Mouse (Mus musculus): Measurements from ENCODE around the gene Ninj1. TPM values are rescaled to one million over a fixed set of nuclear protein-coding genes. Genes with fewer than 3 reads are reported as not detected.

Gene Ninj1
- polyA plus RNA-seq, 1 experiment = 1,000 TPM

DNA sequence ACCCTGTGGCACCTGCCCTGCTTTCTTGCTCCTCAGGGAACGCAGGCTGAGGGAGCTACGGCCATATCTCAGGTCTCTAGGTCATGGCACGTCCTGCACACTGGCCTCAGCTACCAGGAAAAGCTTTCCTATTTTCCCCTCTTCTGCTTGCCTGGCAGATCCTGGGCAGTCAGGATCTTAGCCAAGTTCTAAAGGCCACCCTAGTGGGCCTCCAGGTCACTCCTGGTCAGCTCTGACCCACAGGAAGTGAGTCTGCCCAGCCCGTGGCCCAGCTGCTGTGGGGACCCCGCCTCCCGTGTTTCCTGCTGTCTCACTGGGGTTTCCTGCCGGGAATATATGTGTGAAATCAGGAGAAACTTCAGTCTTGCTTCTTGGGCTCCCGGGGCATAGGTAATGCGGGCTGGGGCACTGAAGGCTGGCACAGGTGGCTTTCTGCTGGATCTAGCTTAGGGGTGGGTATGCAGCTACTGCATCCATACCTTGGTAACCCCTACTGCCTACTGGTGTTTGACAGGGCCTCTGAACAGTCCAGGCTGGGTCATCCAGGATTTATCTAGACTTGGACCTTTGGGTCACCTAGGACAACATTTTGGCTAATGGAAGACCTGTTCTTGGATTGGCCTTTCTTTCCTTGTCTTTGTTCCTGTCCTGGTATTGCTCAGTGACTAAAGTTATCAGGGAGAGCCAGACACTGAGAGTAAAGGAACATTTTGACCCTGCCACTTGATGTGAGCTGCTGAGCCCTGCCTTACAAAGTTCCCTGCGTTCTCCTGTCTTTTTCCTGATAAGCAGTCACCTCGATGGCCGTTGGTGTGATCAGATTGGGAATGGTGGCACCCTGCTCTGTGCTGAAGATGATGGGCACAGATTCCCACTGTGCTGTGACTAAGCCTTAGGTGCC lies 2.9 kb downstream of the Ninj1 start:
- no peaks in the 10 kb centered on the region for H3K36me3 ChIP-seq (ENCODE audit: control insufficient read depth, insufficient read depth, low read length)
- 15% methylated on average over 12 of the region's 12 CpGs for WGBS
- peak overlapping the region; percentile 88 for H3K27ac ChIP-seq (ENCODE audit: insufficient read depth, low read depth, low read length)
- DNase-seq = peak; percentile 94
- peaks cover 48% of the 10 kb centered on the region for H3K4me1 ChIP-seq (ENCODE audit: control insufficient read depth, insufficient read depth, low read length)
- H3K4me3 ChIP-seq (ENCODE audit: insufficient read depth, low read depth, low read length) = no peak overlapping the region
- no peaks in the 10 kb centered on the region for H3K27me3 ChIP-seq (replicated peaks; ENCODE audit: control insufficient read depth, insufficient read depth, low read length)
- TF ChIP-seq POLR2A (IDR thresholded peaks at IDR 0.05; ENCODE audit: low read depth, low read length) (no peak), CTCF (conservative IDR thresholded peaks at IDR 0.05; ENCODE audit: insufficient read depth, insufficient read length, low read depth, low read length) (no peak)

DNA sequence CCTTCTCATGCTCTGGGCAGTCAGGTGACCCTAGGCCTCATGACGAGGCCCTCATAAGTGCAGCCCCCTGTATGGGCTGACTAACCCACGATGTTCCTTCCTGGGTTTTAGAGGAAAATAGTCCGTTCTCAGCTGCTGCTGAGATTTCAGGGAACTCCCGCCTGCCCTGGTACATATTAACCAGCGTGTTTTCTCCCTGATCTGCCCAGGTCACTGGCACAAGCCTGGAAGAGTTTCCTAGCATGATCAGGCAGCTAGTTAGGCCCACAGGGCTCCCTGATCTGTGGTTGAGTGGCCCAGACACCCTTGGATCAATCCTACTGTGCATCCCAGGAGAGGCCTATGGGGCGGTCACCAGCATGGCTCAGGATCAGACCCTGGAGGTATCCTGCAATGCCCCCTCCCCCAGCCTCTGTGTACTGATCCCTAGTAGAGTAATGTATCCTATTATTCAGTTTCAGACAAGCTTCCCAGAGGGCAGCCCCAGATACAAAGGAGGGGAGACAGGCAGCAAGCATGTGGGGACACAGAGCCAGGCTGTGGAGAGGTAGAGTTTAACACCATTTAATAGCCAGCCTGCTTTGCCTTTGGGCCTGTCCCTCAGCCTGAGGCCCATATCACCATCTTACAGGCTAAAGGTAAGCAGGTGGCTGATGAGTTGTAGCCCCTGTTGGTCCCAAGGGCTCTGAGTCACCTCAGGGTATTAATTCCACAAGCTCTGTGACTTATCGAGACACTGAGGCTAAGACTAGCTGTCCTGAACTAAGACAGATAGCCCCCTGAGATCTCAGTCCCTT lies 3.8 kb downstream of the Ninj1 start:
- TF ChIP-seq POLR2A (IDR thresholded peaks at IDR 0.05; ENCODE audit: low read depth, low read length) (no peak), CTCF (conservative IDR thresholded peaks at IDR 0.05; ENCODE audit: insufficient read depth, insufficient read length, low read depth, low read length) (no peak)
- Histone ChIP-seq H3K27me3 (replicated peaks; ENCODE audit: control insufficient read depth, insufficient read depth, low read length) (no peaks in the 10 kb centered on the region), H3K27ac (ENCODE audit: insufficient read depth, low read depth, low read length) (peak overlapping the region; percentile 88), H3K4me3 (ENCODE audit: insufficient read depth, low read depth, low read length) (no peak overlapping the region), H3K36me3 (ENCODE audit: control insufficient read depth, insufficient read depth, low read length) (no peaks in the 10 kb centered on the region), H3K4me1 (ENCODE audit: control insufficient read depth, insufficient read depth, low read length) (peaks cover 48% of the 10 kb centered on the region)
- WGBS = 31% methylated on average over 7 of the region's 7 CpGs
- DNase-seq = peak; percentile 92

DNA sequence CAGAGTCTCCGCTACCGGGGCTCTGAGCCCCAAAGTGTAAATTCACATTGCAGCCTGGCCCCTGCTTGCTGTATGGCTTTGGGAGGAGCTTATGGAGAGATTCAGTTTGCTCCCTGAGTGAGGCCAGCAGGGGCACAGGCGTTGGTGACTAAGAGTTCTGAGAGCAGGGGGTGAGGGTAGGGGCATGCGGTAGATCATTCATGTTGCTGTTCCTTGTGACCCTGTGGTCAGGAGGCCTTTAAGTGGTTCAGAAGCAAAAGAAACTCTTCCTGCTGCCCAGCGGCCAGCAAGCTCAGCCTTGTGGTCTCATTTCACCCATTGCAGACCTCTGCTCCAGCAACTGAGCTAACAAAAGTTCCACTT lies 4.4 kb downstream of the Ninj1 start:
- no peaks in the 10 kb centered on the region for H3K36me3 ChIP-seq (ENCODE audit: control insufficient read depth, insufficient read depth, low read length)

DNA sequence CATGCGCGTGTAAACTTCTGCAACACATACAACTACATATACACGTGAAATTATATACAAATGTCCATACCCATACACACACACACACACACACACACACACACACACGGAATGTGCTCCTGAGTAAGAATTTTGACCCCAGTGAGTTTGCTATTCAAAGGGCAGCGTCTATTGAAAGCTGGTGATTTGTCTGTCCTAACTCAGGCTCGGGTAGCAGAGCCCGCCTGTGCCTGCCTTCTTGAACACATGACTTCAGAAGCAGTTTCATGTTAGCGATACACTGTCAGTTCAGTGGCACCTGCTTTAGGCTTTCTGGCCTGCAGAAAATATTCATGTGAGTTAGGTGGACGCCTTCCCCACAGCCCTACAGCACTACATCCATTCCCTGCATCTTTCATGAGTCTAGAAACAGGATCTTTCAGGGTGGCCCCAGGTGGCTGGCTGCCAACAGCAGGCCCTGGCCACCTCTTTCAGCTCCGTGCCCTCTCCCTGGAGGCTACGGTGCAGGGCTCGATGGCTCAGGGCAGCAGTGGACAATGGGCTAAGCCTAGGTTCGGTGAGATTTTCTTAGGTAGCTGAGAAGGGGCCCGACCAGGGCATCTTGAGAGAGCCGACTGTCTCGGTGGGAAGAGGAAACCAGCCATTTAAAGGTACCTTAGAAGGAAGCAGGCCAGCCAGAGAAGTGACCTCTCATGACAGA lies 5.0 kb downstream of the Ninj1 start:
- DNase-seq = peak; percentile 52
- Histone ChIP-seq H3K27me3 (replicated peaks; ENCODE audit: control insufficient read depth, insufficient read depth, low read length) (no peaks in the 10 kb centered on the region), H3K4me3 (ENCODE audit: insufficient read depth, low read depth, low read length) (no peak overlapping the region), H3K27ac (ENCODE audit: insufficient read depth, low read depth, low read length) (peak overlapping the region; percentile 88), H3K4me1 (ENCODE audit: control insufficient read depth, insufficient read depth, low read length) (peaks cover 39% of the 10 kb centered on the region), H3K36me3 (ENCODE audit: control insufficient read depth, insufficient read depth, low read length) (no peaks in the 10 kb centered on the region)
- no peak for TF ChIP-seq POLR2A (IDR thresholded peaks at IDR 0.05; ENCODE audit: low read depth, low read length)
- 31% methylated on average over 16 of the region's 16 CpGs for whole genome bisulfite sequencing

More for the DNA sequence above, 4.4 kb downstream of the Ninj1 start:
- Histone ChIP-seq H3K27ac (ENCODE audit: insufficient read depth, low read depth, low read length) (peak overlapping the region; percentile 88), H3K4me1 (ENCODE audit: control insufficient read depth, insufficient read depth, low read length) (peaks cover 44% of the 10 kb centered on the region), H3K4me3 (ENCODE audit: insufficient read depth, low read depth, low read length) (no peak overlapping the region), H3K27me3 (replicated peaks; ENCODE audit: control insufficient read depth, insufficient read depth, low read length) (no peaks in the 10 kb centered on the region)
- 44% methylated on average over 5 of the region's 5 CpGs for WGBS
- no peak for TF ChIP-seq POLR2A (IDR thresholded peaks at IDR 0.05; ENCODE audit: low read depth, low read length)
- no peak for TF ChIP-seq CTCF (conservative IDR thresholded peaks at IDR 0.05; ENCODE audit: insufficient read depth, insufficient read length, low read depth, low read length)
- DNase-seq = no peak

DNA sequence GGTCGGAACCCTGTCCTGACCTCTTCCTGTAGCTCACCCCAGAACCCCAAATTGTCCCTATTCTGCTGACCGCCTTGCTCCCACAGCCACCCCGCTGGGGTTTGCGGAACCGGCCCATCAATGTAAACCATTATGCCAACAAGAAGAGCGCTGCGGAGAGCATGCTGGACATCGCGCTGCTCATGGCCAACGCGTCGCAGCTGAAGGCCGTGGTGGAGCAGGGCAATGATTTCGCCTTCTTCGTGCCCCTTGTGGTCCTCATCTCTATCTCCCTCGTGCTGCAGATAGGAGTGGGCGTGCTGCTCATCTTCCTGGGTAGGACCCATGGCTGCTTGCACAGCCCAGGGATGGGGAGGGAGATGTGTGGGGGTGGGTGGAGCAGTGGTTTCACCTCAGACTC lies 6.4 kb downstream of the Ninj1 start:
- Histone ChIP-seq H3K27ac (ENCODE audit: insufficient read depth, low read depth, low read length) (no peak overlapping the region), H3K27me3 (replicated peaks; ENCODE audit: control insufficient read depth, insufficient read depth, low read length) (no peaks in the 10 kb centered on the region), H3K4me3 (ENCODE audit: insufficient read depth, low read depth, low read length) (no peak overlapping the region), H3K36me3 (ENCODE audit: control insufficient read depth, insufficient read depth, low read length) (no peaks in the 10 kb centered on the region), H3K4me1 (ENCODE audit: control insufficient read depth, insufficient read depth, low read length) (peaks cover 39% of the 10 kb centered on the region)
- TF ChIP-seq CTCF (conservative IDR thresholded peaks at IDR 0.05; ENCODE audit: insufficient read depth, insufficient read length, low read depth, low read length) = no peak
- no peak for TF ChIP-seq POLR2A (IDR thresholded peaks at IDR 0.05; ENCODE audit: low read depth, low read length)
- no peak for DNase-seq
- 96% methylated on average over 17 of the region's 17 CpGs for WGBS

DNA sequence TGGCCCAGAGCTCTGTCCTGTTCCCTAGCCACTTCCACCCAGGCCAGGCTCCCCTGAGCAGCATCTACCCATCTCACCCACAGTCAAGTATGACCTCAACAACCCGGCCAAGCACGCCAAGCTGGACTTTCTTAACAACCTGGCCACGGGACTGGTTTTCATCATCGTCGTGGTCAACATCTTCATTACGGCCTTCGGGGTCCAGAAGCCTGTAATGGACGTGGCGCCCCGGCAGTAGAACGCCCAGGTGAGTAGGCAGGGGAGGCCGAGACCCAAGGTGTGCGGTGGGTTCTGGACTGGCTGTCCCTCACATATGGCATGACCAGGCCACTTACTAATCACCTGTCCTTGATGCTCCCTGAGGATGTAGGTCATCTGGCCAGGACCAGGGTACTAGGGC lies 7.5 kb downstream of the Ninj1 start:
- peaks cover 30% of the 10 kb centered on the region for H3K4me1 ChIP-seq (ENCODE audit: control insufficient read depth, insufficient read depth, low read length)
- no peak for DNase-seq
- 85% methylated on average over 13 of the region's 13 CpGs for WGBS
- TF ChIP-seq POLR2A (IDR thresholded peaks at IDR 0.05; ENCODE audit: low read depth, low read length) = no peak
- no peak for TF ChIP-seq CTCF (conservative IDR thresholded peaks at IDR 0.05; ENCODE audit: insufficient read depth, insufficient read length, low read depth, low read length)
- no peak overlapping the region for H3K4me3 ChIP-seq (ENCODE audit: insufficient read depth, low read depth, low read length)
- H3K27ac ChIP-seq (ENCODE audit: insufficient read depth, low read depth, low read length) = no peak overlapping the region
- H3K27me3 ChIP-seq (replicated peaks; ENCODE audit: control insufficient read depth, insufficient read depth, low read length) = no peaks in the 10 kb centered on the region
- H3K36me3 ChIP-seq (ENCODE audit: control insufficient read depth, insufficient read depth, low read length) = no peaks in the 10 kb centered on the region
